Mouse (Mus musculus): ENCODE measurements around the gene Pappa2. TPM values are rescaled to one million over a fixed set of nuclear protein-coding genes. Genes with fewer than 3 reads are reported as not detected.

Pappa2 gene
- polyA plus RNA-seq, 1 experiment: 3.3 TPM

GRCm38 (mm10) chr1:158697423-158697822 lies 282.9 kb downstream of the Pappa2 start:
- Histone ChIP-seq H3K4me3 (ENCODE audit: insufficient read depth, low read length) (no peak overlapping the region), H3K27ac (ENCODE audit: insufficient read depth, low read length) (no peak overlapping the region), H3K4me1 (ENCODE audit: control insufficient read depth, insufficient read depth, low read length) (peaks cover 4% of the 10 kb centered on the region; the same call in 1 of the 2 replicates)
- TF ChIP-seq POLR2A (IDR thresholded peaks at IDR 0.05; ENCODE audit: low read depth, low read length): no peak
- no peak for TF ChIP-seq CTCF (IDR thresholded peaks at IDR 0.05; ENCODE audit: borderline replicate concordance, insufficient read depth, low read length)

- H3K4me1 ChIP-seq (ENCODE audit: control insufficient read depth, insufficient read depth, low read length): no peaks in the 10 kb centered on the region
- H3K4me3 ChIP-seq (ENCODE audit: insufficient read depth, low read length): no peak overlapping the region
- no peak for TF ChIP-seq POLR2A (IDR thresholded peaks at IDR 0.05; ENCODE audit: low read depth, low read length)
- no peak for TF ChIP-seq CTCF (IDR thresholded peaks at IDR 0.05; ENCODE audit: borderline replicate concordance, insufficient read depth, low read length)
- no peak overlapping the region for H3K27ac ChIP-seq (ENCODE audit: insufficient read depth, low read length)
These were observed 292.6 kb downstream of the Pappa2 start for GRCm38 (mm10) chr1:158687726-158688125.

GRCm38 (mm10) chr1:158669971-158670592 lies 310.2 kb downstream of the Pappa2 start:
- Histone ChIP-seq H3K4me3 (ENCODE audit: insufficient read depth, low read length) (no peak overlapping the region), H3K4me1 (ENCODE audit: control insufficient read depth, insufficient read depth, low read length) (0 out of 2 replicates have a peak, but pooled peaks cover 2% of the 10 kb centered on the region), H3K27ac (ENCODE audit: insufficient read depth, low read length) (no peak overlapping the region)
- no peak for TF ChIP-seq POLR2A (IDR thresholded peaks at IDR 0.05; ENCODE audit: low read depth, low read length)
- TF ChIP-seq CTCF (IDR thresholded peaks at IDR 0.05; ENCODE audit: borderline replicate concordance, insufficient read depth, low read length): peak; percentile 62; the same call in 1 of the 2 replicates

GRCm38 (mm10) chr1:158666001-158666400 lies 314.3 kb downstream of the Pappa2 start:
- TF ChIP-seq POLR2A (IDR thresholded peaks at IDR 0.05; ENCODE audit: low read depth, low read length) (no peak), CTCF (IDR thresholded peaks at IDR 0.05; ENCODE audit: borderline replicate concordance, insufficient read depth, low read length) (no peak)
- H3K27ac ChIP-seq (ENCODE audit: insufficient read depth, low read length): peak overlapping the region; percentile 81

More at GRCm38 (mm10) chr1:158666001-158666400, 314.3 kb downstream of the Pappa2 start:
- Histone ChIP-seq H3K4me3 (ENCODE audit: insufficient read depth, low read length) (no peak overlapping the region), H3K4me1 (ENCODE audit: control insufficient read depth, insufficient read depth, low read length) (0 out of 2 replicates have a peak, but pooled peaks cover 2% of the 10 kb centered on the region)

Data from embryonic fibroblast, embryonic 13.5 days (primary cell).